Mouse (Mus musculus) cerebellum, adult 2 months (tissue): ENCODE data around the gene Slc30a4.

ENCODE experiments used
- CTCF ChIP-seq: fragments of 200-500 bp; IDR thresholded peaks from 2 replicates; pipeline ENCODE4 v1.5.1; 2011; ENCODE audit warnings: low read depth, mild to moderate bottlenecking, control low read depth, low read length, moderate library complexity, borderline replicate concordance; ENCODE audit not compliant: insufficient read depth
- POLR2A ChIP-seq: fragments of 200-500 bp; IDR thresholded peaks from 2 replicates; pipeline ENCODE4 v1.6.1; 2011; ENCODE audit warnings: low read length, control low read depth, borderline replicate concordance; ENCODE audit not compliant: insufficient read depth

DNA sequence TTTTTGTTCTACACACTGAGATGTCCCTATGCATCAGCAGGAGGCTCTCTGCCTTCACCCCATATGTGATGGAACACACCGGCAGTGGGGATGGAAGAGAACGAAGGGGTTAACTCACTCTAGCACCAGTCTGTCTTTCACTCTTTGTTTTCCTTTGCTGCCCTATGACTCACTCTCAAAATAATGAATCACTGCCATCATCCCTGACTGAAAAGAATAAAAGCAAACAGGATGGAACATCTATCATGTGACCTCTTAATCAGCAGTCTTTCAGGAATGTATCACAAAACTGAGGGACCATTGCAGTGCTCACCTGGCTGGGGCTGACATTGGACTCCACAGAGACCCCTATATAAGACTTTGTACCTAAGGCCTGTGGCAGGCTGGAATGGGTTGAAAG is 29.0 kb upstream of the Slc30a4 start:
- TF ChIP-seq CTCF (no peak), POLR2A (no peak)
